Mouse (Mus musculus) ES-E14 (cell line): ENCODE data around the gene Gm10197. TPM values are rescaled to one million over a fixed set of nuclear protein-coding genes. Genes with fewer than 3 reads are reported as not detected.

ENCODE experiments used
- DNase-seq: peaks from one replicate; pipeline ENCODE4 v3.0.0-alpha.2; 2013; ENCODE audit warnings: low read depth, low spot score
- H3K27ac ChIP-seq: 2 replicates; pipeline ENCODE4 v1.5.1; 2012; ENCODE audit warnings: low read depth, mild to moderate bottlenecking, low read length, moderate library complexity, mixed read lengths; ENCODE audit not compliant: poor library complexity, insufficient read depth, severe bottlenecking
- H3K36me3 ChIP-seq: 2 replicates; pipeline ENCODE4 v1.6.1; 2012; ENCODE audit warnings: mild to moderate bottlenecking, low read length, moderate library complexity, mixed read lengths; ENCODE audit not compliant: control insufficient read depth, poor library complexity, insufficient read depth, severe bottlenecking
- H3K4me1 ChIP-seq, 2 experiments: fragments of 150-350 bp in 1 of 2; sonication (generic) in 1 of 2; 2 replicates each; pipeline ENCODE4 v1.6.1; 2012; ENCODE audit warnings: low read length in 2 of 2, mild to moderate bottlenecking in 1 of 2, mixed read lengths in 1 of 2; ENCODE audit not compliant: control insufficient read depth in 2 of 2, insufficient read depth in 2 of 2, poor library complexity in 1 of 2
- H3K4me3 ChIP-seq, 2 experiments: fragments of 150-350 bp in 1 of 2; sonication (generic) in 1 of 2; 2 replicates each; pipeline ENCODE4 v1.5.1; 2012; ENCODE audit warnings: low read length in 2 of 2, low read depth in 1 of 2, mild to moderate bottlenecking in 1 of 2, mixed read lengths in 1 of 2; ENCODE audit not compliant: insufficient read depth in 1 of 2, poor library complexity in 1 of 2, severe bottlenecking in 1 of 2
- H3K9ac ChIP-seq: 2 replicates; pipeline ENCODE4 v1.6.1; 2012; ENCODE audit warnings: low read depth, mild to moderate bottlenecking, low read length, mixed read lengths; ENCODE audit not compliant: poor library complexity, insufficient read depth, severe bottlenecking
- H3K9me3 ChIP-seq: fragments of 150-350 bp; sonication (generic); 2 replicates; pipeline ENCODE4 v1.6.1; 2012; ENCODE audit warnings: low read depth, mild to moderate bottlenecking, low read length; ENCODE audit not compliant: control insufficient read depth, insufficient read depth
- CHD2 ChIP-seq: IDR thresholded peaks from 2 replicates; pipeline ENCODE4 v1.6.1; 2014; ENCODE audit warnings: mild to moderate bottlenecking, low read depth, low read length, inconsistent platforms
- HCFC1 ChIP-seq: IDR thresholded peaks from 2 replicates; pipeline ENCODE4 v1.6.1; 2012; ENCODE audit warnings: low read length, inconsistent platforms, borderline replicate concordance; ENCODE audit not compliant: insufficient read depth
- MAFK ChIP-seq: IDR thresholded peaks from 2 replicates; pipeline ENCODE4 v1.6.1; 2014; ENCODE audit warnings: mild to moderate bottlenecking, low read depth, low read length, inconsistent platforms; ENCODE audit not compliant: insufficient read depth
- ZC3H11A ChIP-seq: IDR thresholded peaks from 2 replicates; pipeline ENCODE4 v1.6.1; 2012; ENCODE audit warnings: low read depth, mild to moderate bottlenecking, inconsistent platforms, low read length, borderline replicate concordance
- ZNF384 ChIP-seq: IDR thresholded peaks from 2 replicates; pipeline ENCODE4 v1.6.1; 2012; ENCODE audit warnings: low read depth, low read length, inconsistent platforms
- in situ Hi-C, 2 experiments: fragments of 600-800 bp; cut with MboI; formaldehyde crosslinking; loops; one replicate each; pipeline ENCODE4 v1.15.1; 2025; ENCODE audit warnings: low sequenced_read_pairs in 2 of 2, inconsistent platforms in 1 of 2; ENCODE audit not compliant: unreplicated experiment in 2 of 2
- total RNA-seq: library from RNA; depleted of rRNA; stranded (reverse); fragments of 300-350 nt; gene quantifications from 2 replicates; pipeline ENCODE4 v1.2.3, GENCODE M21; 2012

Gene Gm10197
- total RNA-seq, 1 experiment, result not detected

- Histone ChIP-seq H3K9ac (no peak overlapping the region; the same call in 1 of the 2 replicates), H3K4me1 (peaks cover 12 to 35% of the 10 kb centered on the region in 2 experiments), H3K4me3 (no peak overlapping the region), H3K9me3 (no peaks in the 10 kb centered on the region), H3K36me3 (no peaks in the 10 kb centered on the region), H3K27ac (no peak overlapping the region)
- TF ChIP-seq MAFK (no peak), CHD2 (no peak), ZC3H11A (no peak), ZNF384 (no peak), HCFC1 (no peak)
- in situ Hi-C loops, result no loop called here
- DNase-seq, result no peak
Observed at GRCm38 (mm10) chr19:53414650-53415049, 43.1 kb upstream of the Gm10197 start.

- Histone ChIP-seq H3K9me3 (no peaks in the 10 kb centered on the region), H3K4me3 (no peak overlapping the region), H3K36me3 (no peaks in the 10 kb centered on the region), H3K27ac (no peak overlapping the region; the same call in 1 of the 2 replicates), H3K9ac (no peak overlapping the region), H3K4me1 (peaks cover 12 to 36% of the 10 kb centered on the region in 2 experiments)
- in situ Hi-C loops, result no loop called here
- DNase-seq, result no peak
- TF ChIP-seq ZNF384 (no peak), CHD2 (no peak), ZC3H11A (no peak), HCFC1 (no peak), MAFK (no peak)
Observed at GRCm38 (mm10) chr19:53413617-53414380, 42.2 kb upstream of the Gm10197 start.

GRCm38 (mm10) chr19:53412149-53412848, 40.7 kb upstream of the Gm10197 start:
- Histone ChIP-seq H3K36me3 (no peaks in the 10 kb centered on the region), H3K9me3 (no peaks in the 10 kb centered on the region), H3K4me3 (no peak overlapping the region), H3K4me1 (peaks cover 12 to 36% of the 10 kb centered on the region in 2 experiments), H3K27ac (peak overlapping the region; percentile 72), H3K9ac (no peak overlapping the region; the same call in 1 of the 2 replicates)
- no peak for DNase-seq
- TF ChIP-seq CHD2 (no peak), ZNF384 (0 out of 2 replicates have a peak, but pooled peaks have one; percentile 28)
- in situ Hi-C loops, result no loop called here

- TF ChIP-seq ZC3H11A, result no peak
- no peak for TF ChIP-seq ZNF384
- TF ChIP-seq HCFC1, result no peak
- no peak for TF ChIP-seq MAFK
- TF ChIP-seq CHD2, result no peak
- in situ Hi-C loops, result loop anchor here in 1 of 2 experiments (10.0 kb wide), 1 partner anchor 165 kb away; no protein-coding TSS in a partner anchor
- Histone ChIP-seq H3K27ac (peak overlapping the region; percentile 38; the same call in 1 of the 2 replicates), H3K4me1 (peaks cover 10 to 39% of the 10 kb centered on the region in 2 experiments), H3K4me3 (no peak overlapping the region), H3K9me3 (no peaks in the 10 kb centered on the region), H3K9ac (peak overlapping the region; percentile 30; the same call in 1 of the 2 replicates), H3K36me3 (no peaks in the 10 kb centered on the region)
- DNase-seq, result no peak
Observed at GRCm38 (mm10) chr19:53409663-53410307, 38.2 kb upstream of the Gm10197 start.
